Mouse (Mus musculus) heart, embryonic 13.5 days (tissue): ENCODE data around the gene Pald1. TPM values are rescaled to one million over a fixed set of nuclear protein-coding genes. Genes with fewer than 3 reads are reported as not detected.

ENCODE experiments used
- ATAC-seq: fragments of 200-750 bp; cut with Nextera tagmentation; 2 replicates; pipeline ENCODE4 v1.8.0; 2017; ENCODE audit warnings: moderate TSS enrichment; ENCODE audit not compliant: insufficient number of reproducible peaks, low FRiP score, low TSS enrichment; ENCODE audit errors: extremely low read depth
- H3K27ac ChIP-seq: fragments of 300-500 bp; sonication (generic); replicated peaks from 2 replicates; pipeline ENCODE4 v1.5.1; 2015; ENCODE audit warnings: moderate library complexity, mild to moderate bottlenecking, inconsistent platforms
- H3K27me3 ChIP-seq: fragments of 300-500 bp; sonication (generic); replicated peaks from 2 replicates; pipeline ENCODE4 v1.6.1; 2015; ENCODE audit warnings: mild to moderate bottlenecking, inconsistent platforms
- H3K36me3 ChIP-seq: fragments of 300-500 bp; sonication (generic); 2 replicates; pipeline ENCODE4 v1.6.1; 2015; ENCODE audit warnings: mild to moderate bottlenecking, inconsistent platforms
- H3K4me1 ChIP-seq: fragments of 300-500 bp; sonication (generic); 2 replicates; pipeline ENCODE4 v1.6.1; 2015; ENCODE audit warnings: inconsistent platforms
- H3K4me2 ChIP-seq: fragments of 300-500 bp; sonication (generic); 2 replicates; pipeline ENCODE4 v1.6.1; 2015; ENCODE audit warnings: inconsistent platforms, mild to moderate bottlenecking, moderate library complexity
- H3K4me3 ChIP-seq: fragments of 300-500 bp; sonication (generic); 2 replicates; pipeline ENCODE4 v1.5.1; 2015; ENCODE audit warnings: moderate library complexity, mild to moderate bottlenecking, inconsistent platforms
- H3K9ac ChIP-seq: fragments of 300-500 bp; sonication (generic); 2 replicates; pipeline ENCODE4 v1.6.1; 2015; ENCODE audit warnings: inconsistent platforms, mild to moderate bottlenecking, moderate library complexity
- H3K9me3 ChIP-seq: fragments of 300-500 bp; sonication (generic); 2 replicates; pipeline ENCODE4 v1.6.1; 2016; ENCODE audit warnings: inconsistent platforms
- WGBS: fragments of 180-500 bp; shearing (Covaris S2); methylation state at CpG from one replicate; pipeline ENCODE4 v1.1.7; 2015; ENCODE audit warnings: mixed read lengths; 5-methylcytosine and 5-hydroxymethylcytosine counted together
- polyA plus RNA-seq: library from polyadenylated mRNA; unstranded; fragments of >200 nt; fragmentation: Nextera tagmentation; extraction: Ambion mirVana; gene quantifications from 2 replicates; pipeline ENCODE4 v1.2.1, GENCODE M21; 2015

Gene Pald1
- polyA plus RNA-seq, 1 experiment from 2014 or later, result 26.6 TPM

DNA sequence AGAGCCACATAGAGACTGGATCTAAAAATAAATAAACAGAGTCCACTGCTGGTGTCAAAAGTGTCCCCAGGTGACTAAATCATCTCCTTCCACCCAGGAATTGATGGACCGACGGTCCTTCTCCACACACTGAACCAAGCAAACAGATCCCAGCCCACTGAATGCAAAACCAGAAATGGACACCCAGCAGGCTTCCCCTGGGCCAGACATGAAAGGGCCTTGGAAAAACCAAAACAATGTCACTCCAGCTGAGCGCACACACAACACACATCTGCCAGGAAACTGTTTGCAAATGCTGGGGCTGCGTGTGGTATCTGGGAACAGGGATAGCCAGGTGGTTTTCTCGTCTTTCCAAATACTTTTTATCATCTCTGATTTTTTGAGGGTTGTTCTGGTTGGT is 13.6 kb downstream of the Pald1 start:
- 0 out of 2 replicates have a peak overlapping the region, but pooled peaks have one; percentile 37 for H3K9ac ChIP-seq
- H3K36me3 ChIP-seq, result peaks cover 7% of the 10 kb centered on the region
- peak overlapping the region; percentile 78 for H3K27ac ChIP-seq
- ATAC-seq, result no peak
- peaks cover 3% of the 10 kb centered on the region; the same call in 1 of the 2 replicates for H3K9me3 ChIP-seq
- H3K4me1 ChIP-seq, result peaks cover 80% of the 10 kb centered on the region
- WGBS, result 58% methylated on average over 5 of the region's 5 CpGs
- H3K27me3 ChIP-seq, result no peaks in the 10 kb centered on the region
- H3K4me2 ChIP-seq, result no peak overlapping the region
- H3K4me3 ChIP-seq, result no peak overlapping the region

DNA sequence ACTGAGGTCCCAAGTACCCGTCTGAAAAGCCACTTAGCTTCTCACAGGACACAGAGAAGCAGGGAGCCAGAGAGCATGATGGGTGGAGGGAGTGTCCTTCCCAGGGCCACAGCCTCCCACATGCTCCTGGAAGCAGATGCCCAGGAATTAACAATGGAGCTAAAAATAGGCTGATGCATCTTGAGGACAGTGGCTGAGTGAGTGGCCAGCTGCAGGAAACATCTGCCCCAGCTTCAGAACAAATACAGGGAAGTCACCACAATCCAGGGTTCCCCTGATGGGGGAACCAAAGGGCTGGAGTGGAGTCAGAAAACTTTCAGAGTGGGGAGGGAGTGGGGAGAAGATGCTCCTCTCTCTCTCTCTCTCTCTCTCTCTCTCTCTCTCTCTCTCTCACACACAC is 17.4 kb downstream of the Pald1 start:
- WGBS, result 19% methylated on average over 1 of the region's 1 CpGs
- Histone ChIP-seq H3K4me3 (no peak overlapping the region), H3K4me1 (peaks cover 52% of the 10 kb centered on the region), H3K4me2 (no peak overlapping the region), H3K36me3 (peaks cover 13% of the 10 kb centered on the region), H3K9ac (no peak overlapping the region), H3K27ac (peak overlapping the region; percentile 15; the same call in 1 of the 2 replicates), H3K27me3 (no peaks in the 10 kb centered on the region), H3K9me3 (0 out of 2 replicates have a peak, but pooled peaks cover 3% of the 10 kb centered on the region)
- no peak for ATAC-seq

- WGBS, result 89% methylated on average over 6 of the region's 6 CpGs
- Histone ChIP-seq H3K4me1 (peaks cover 38% of the 10 kb centered on the region), H3K36me3 (peaks cover 18% of the 10 kb centered on the region)
Observed at GRCm38 (mm10) chr10:61364431-61364830, 18.9 kb downstream of the Pald1 start.

DNA sequence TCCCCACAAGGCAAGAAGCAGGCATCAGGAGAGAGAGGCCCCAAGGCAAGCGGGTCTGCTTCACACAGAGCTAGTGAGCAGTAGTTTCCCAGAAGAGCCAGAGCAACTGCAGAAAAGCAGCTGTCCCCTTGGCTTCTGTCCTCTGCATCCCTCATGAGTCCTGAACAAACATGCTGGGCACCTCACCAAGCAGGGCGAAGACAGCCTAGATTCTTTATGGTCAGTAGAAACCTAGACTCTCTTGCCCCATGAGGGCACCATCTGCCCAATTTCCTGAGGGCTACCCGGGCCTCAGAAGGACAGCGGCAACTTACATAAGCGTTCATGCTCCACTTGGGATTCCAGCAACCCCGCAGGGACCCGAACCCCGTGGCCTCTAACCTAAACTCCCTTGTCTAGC is 20.3 kb downstream of the Pald1 start:
- H3K27ac ChIP-seq, result no peak overlapping the region
- 75% methylated on average over 8 of the region's 8 CpGs for WGBS

More at GRCm38 (mm10) chr10:61364431-61364830, 18.9 kb downstream of the Pald1 start:
- Histone ChIP-seq H3K9me3 (0 out of 2 replicates have a peak, but pooled peaks cover 9% of the 10 kb centered on the region), H3K27ac (no peak overlapping the region), H3K9ac (no peak overlapping the region), H3K4me3 (no peak overlapping the region), H3K27me3 (no peaks in the 10 kb centered on the region), H3K4me2 (no peak overlapping the region)
- ATAC-seq, result no peak

GRCm38 (mm10) chr10:61362483-61362882 is 20.8 kb downstream of the Pald1 start:
- Histone ChIP-seq H3K27me3 (no peaks in the 10 kb centered on the region), H3K9ac (peak overlapping the region; percentile 44; the same call in 1 of the 2 replicates), H3K4me3 (no peak overlapping the region), H3K36me3 (peaks cover 18% of the 10 kb centered on the region), H3K9me3 (0 out of 2 replicates have a peak, but pooled peaks cover 9% of the 10 kb centered on the region), H3K4me2 (no peak overlapping the region), H3K27ac (no peak overlapping the region), H3K4me1 (peaks cover 35% of the 10 kb centered on the region)
- ATAC-seq, result no peak
- 64% methylated on average over 9 of the region's 9 CpGs for WGBS

More for the DNA sequence above, 20.3 kb downstream of the Pald1 start:
- Histone ChIP-seq H3K27me3 (no peaks in the 10 kb centered on the region), H3K36me3 (peaks cover 18% of the 10 kb centered on the region), H3K4me2 (no peak overlapping the region), H3K9ac (peak overlapping the region; percentile 44; the same call in 1 of the 2 replicates), H3K4me3 (no peak overlapping the region), H3K9me3 (0 out of 2 replicates have a peak, but pooled peaks cover 9% of the 10 kb centered on the region), H3K4me1 (peaks cover 30% of the 10 kb centered on the region)
- ATAC-seq, result no peak

DNA sequence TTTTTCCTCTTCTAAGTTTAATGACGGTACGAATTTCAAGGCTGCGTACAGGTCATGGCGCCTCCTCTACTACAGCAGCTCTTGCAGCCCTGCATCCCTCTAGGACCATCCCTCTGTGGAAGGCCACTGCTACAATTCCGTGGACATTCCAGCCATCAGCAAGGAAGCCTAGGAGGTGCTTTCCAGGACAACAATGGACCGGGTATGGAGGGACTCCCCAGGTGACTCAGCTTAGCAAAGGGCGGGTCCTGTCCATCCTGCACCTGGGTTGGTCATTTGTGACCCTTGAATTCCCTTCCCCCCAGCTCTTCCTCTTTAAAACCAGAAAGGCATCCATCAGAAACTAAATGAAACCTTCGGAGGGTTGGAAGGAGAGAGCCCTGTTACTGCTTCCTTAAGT is 22.7 kb downstream of the Pald1 start:
- H3K4me2 ChIP-seq, result no peak overlapping the region
- H3K9ac ChIP-seq, result no peak overlapping the region
- H3K27ac ChIP-seq, result no peak overlapping the region
- H3K4me1 ChIP-seq, result peaks cover 26% of the 10 kb centered on the region
- 90% methylated on average over 8 of the region's 8 CpGs for WGBS
- H3K27me3 ChIP-seq, result no peaks in the 10 kb centered on the region
- H3K9me3 ChIP-seq, result 0 out of 2 replicates have a peak, but pooled peaks cover 9% of the 10 kb centered on the region
- H3K36me3 ChIP-seq, result peaks cover 27% of the 10 kb centered on the region
- ATAC-seq, result no peak
- no peak overlapping the region for H3K4me3 ChIP-seq

DNA sequence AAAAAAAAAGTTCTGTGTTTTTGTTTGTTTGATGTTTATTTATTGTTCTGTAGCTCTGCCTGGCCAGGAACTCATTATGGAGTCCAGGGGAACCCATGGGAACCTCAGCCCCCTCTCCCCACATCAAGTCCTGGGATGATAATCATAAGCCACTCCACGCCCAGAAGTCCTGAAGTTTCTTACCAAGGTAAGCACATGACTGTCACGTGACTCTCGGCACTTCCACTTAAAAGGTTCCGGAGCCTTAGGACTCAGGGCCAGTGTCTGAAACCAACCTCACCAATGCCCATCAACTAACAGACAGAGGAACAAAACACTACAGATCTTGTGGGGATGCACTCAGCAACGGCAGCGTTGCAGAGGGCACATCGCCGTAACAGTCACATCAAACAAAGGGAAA is 23.9 kb downstream of the Pald1 start:
- Histone ChIP-seq H3K36me3 (peaks cover 35% of the 10 kb centered on the region), H3K9me3 (0 out of 2 replicates have a peak, but pooled peaks cover 9% of the 10 kb centered on the region), H3K9ac (no peak overlapping the region), H3K27me3 (no peaks in the 10 kb centered on the region), H3K4me3 (no peak overlapping the region), H3K4me2 (no peak overlapping the region), H3K4me1 (peaks cover 24% of the 10 kb centered on the region), H3K27ac (no peak overlapping the region)
- no peak for ATAC-seq
- 79% methylated on average over 8 of the region's 8 CpGs for WGBS

DNA sequence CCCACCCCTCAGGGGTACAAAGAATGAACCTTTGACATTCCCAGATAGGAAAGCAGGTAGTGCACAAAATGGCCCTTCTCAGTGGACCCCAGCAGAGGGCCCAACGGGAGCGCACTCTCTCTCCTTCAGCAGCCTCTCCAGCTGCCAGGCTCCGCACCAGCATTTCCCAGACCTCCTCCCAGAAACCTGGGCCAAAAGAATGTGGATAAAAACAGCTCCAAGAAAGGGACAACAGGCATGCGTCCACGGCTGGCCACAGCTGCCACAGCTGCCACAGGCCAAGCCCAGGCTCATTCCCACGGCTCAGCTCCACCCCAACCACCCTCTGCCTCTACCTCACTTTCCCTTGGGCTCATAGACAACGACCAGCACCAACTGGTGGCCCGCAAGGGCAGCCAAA is 25.7 kb downstream of the Pald1 start:
- no peak for ATAC-seq
- Histone ChIP-seq H3K4me1 (peaks cover 21% of the 10 kb centered on the region), H3K36me3 (peaks cover 47% of the 10 kb centered on the region), H3K27ac (peak overlapping the region; percentile 42), H3K4me3 (no peak overlapping the region), H3K9ac (peak overlapping the region; percentile 35; the same call in 1 of the 2 replicates), H3K27me3 (no peaks in the 10 kb centered on the region), H3K9me3 (0 out of 2 replicates have a peak, but pooled peaks cover 9% of the 10 kb centered on the region), H3K4me2 (no peak overlapping the region)
- 32% methylated on average over 8 of the region's 8 CpGs for WGBS

GRCm38 (mm10) chr10:61356568-61356967 is 26.8 kb downstream of the Pald1 start:
- H3K4me1 ChIP-seq, result peaks cover 15% of the 10 kb centered on the region
- H3K9ac ChIP-seq, result no peak overlapping the region
- no peak overlapping the region for H3K27ac ChIP-seq
- H3K27me3 ChIP-seq, result no peaks in the 10 kb centered on the region
- peaks cover 58% of the 10 kb centered on the region for H3K36me3 ChIP-seq
- 86% methylated on average over 8 of the region's 8 CpGs for WGBS
- H3K9me3 ChIP-seq, result 0 out of 2 replicates have a peak, but pooled peaks cover 9% of the 10 kb centered on the region
- ATAC-seq, result no peak
- H3K4me2 ChIP-seq, result no peak overlapping the region
- no peak overlapping the region for H3K4me3 ChIP-seq

- peaks cover 60% of the 10 kb centered on the region for H3K36me3 ChIP-seq
- H3K4me2 ChIP-seq, result no peak overlapping the region
- H3K4me3 ChIP-seq, result no peak overlapping the region
- no peak overlapping the region for H3K27ac ChIP-seq
- H3K4me1 ChIP-seq, result peaks cover 15% of the 10 kb centered on the region
- 0 out of 2 replicates have a peak, but pooled peaks cover 8% of the 10 kb centered on the region for H3K9me3 ChIP-seq
- ATAC-seq, result no peak
- H3K27me3 ChIP-seq, result no peaks in the 10 kb centered on the region
- 92% methylated on average over 5 of the region's 5 CpGs for WGBS
- no peak overlapping the region for H3K9ac ChIP-seq
Observed at GRCm38 (mm10) chr10:61356095-61356494, 27.2 kb downstream of the Pald1 start.

DNA sequence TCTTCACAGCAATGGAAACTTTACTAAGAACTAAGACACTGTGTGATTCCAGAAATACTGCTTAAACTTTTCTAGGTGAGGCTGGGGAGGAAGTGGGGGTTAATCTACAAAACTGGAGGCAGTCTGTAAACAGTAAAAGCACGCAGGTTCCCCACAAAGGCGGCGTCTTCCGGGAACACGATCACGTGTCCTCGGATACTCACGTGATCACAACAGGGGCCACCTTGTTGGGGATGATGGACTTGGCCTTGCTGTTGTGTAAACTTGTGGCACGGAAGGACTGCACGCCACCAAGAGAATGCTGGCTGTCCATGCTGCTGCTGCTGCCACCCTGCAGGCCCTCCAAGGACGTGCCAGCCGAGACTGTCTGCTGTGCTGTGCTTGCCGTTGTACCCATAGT is 27.7 kb downstream of the Pald1 start:
- H3K36me3 ChIP-seq, result peaks cover 60% of the 10 kb centered on the region
- H3K9ac ChIP-seq, result no peak overlapping the region
- H3K4me3 ChIP-seq, result no peak overlapping the region
- no peak for ATAC-seq
- no peak overlapping the region for H3K27ac ChIP-seq
- peaks cover 15% of the 10 kb centered on the region for H3K4me1 ChIP-seq
- H3K27me3 ChIP-seq, result no peaks in the 10 kb centered on the region
- WGBS, result 96% methylated on average over 13 of the region's 13 CpGs
- 0 out of 2 replicates have a peak, but pooled peaks cover 3% of the 10 kb centered on the region for H3K9me3 ChIP-seq
- no peak overlapping the region for H3K4me2 ChIP-seq

- H3K27me3 ChIP-seq, result peaks cover 12% of the 10 kb centered on the region
- no peak overlapping the region for H3K4me2 ChIP-seq
- no peak for ATAC-seq
- H3K4me1 ChIP-seq, result peaks cover 14% of the 10 kb centered on the region
- 66% methylated on average over 4 of the region's 4 CpGs for WGBS
- no peak overlapping the region for H3K9ac ChIP-seq
- H3K36me3 ChIP-seq, result peaks cover 91% of the 10 kb centered on the region
- no peak overlapping the region for H3K27ac ChIP-seq
- no peaks in the 10 kb centered on the region; the same call in 1 of the 2 replicates for H3K9me3 ChIP-seq
- no peak overlapping the region for H3K4me3 ChIP-seq
Observed at GRCm38 (mm10) chr10:61351216-61351615, 32.1 kb downstream of the Pald1 start.
